Mouse (Mus musculus) left cerebral cortex, adult 9 months (tissue): ENCODE measurements around the gene Necab2.

Source experiments
- DNase-seq, 2 experiments: peaks; one replicate each; pipeline ENCODE4 v3.0.0; 2022; ENCODE audit warnings: low spot score in 2 of 2

Gene Necab2

DNA sequence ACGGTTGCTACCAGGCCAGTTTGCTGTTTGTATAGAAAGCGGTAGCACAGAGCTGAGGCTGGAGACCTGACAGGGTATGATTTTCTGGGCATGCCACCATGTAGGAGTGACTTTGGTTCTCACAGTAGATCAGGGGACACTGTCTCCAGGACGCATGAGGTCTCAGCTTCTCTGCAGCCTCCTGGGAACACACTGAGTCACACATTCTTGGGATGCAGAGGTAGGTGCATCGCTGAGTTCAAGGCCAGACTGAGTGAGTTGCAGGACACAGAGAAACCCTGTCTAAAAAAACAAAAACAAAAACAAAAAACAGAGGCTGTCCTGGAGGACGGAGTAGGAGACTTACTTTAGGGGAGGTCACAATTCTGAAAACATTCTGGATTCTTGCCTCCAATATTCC is 6.4 kb downstream of the Necab2 start:
- DNase-seq = no peak

DNA sequence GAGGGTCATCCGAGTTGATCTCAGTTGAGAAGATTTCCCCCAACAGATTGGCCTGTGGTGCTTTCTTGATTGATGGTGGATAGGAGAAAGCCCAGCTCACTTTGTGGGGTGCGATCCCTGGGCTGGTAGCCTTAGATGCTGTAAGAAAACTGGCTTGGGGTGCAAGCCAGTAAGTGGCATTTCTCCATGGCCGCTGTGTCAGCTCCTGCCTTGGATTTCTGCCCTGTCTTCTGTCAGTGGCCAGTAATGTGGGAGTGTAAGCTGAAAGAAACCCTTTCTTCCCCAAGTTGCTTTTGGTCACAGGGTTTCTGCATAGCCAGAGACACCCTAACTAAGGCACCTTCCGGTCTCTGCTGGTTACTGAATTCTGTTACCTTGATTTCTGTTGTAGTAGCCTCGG is 9.5 kb downstream of the Necab2 start:
- no peak for DNase-seq

DNA sequence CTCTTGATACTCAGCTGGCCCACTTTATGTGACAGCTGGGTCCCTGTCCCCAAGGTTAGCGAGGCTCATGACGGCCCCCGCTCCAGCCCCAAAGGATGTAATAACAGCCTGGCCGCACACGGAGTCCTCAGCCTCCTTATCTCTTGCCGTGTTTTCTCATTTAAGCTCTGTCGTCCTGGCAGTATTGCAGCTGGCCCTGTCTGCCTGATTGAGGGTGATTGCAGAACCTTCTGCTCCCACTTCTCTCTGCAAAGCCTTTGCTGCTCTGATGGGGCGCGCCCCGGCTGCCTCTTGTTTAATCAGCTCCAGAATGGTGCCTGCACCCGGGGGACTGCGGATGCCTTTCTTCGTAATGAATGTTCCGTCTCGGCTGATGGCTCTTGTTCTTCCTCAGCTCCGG is 13.2 kb downstream of the Necab2 start:
- DNase-seq = no peak

DNA sequence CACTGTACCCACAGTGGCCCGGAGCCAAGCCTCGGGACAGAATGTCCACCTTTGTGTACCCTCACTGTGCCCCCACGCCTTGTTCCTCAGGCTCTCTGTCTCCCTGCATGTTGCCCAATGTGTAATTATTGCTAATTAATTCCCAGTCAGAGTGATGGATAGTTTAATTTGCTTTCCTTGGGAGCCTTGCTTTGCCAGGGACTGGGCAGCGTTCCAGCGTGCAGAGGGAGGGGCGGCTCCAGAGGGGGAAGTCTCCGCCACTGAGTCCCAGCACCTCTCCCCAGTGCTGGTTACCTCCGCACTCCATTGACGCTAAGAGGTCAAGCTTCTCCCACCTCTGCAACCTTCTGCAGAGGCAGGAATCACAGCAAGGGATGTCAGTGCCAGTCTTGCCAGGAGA is 14.8 kb downstream of the Necab2 start:
- no peak for DNase-seq

DNA sequence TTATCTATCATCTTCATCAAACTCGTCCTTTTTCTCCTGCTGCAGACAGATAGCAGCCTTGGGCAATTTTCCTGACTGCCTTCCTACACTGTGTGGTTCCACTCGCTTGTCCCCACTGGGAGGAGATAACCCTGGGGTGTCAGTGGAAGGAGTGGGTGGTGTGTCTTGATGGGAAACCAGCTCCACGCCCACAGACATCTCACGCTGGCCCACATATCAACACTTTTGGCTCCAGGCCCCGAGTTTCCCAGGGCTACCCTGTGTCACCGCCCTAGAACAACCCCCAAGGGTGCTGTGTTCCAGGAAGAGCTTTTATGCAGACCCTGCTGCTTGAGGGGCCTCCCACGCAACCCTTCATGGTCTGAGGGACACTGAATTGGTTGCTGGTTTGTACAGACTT is 17.2 kb downstream of the Necab2 start:
- DNase-seq = no peak

DNA sequence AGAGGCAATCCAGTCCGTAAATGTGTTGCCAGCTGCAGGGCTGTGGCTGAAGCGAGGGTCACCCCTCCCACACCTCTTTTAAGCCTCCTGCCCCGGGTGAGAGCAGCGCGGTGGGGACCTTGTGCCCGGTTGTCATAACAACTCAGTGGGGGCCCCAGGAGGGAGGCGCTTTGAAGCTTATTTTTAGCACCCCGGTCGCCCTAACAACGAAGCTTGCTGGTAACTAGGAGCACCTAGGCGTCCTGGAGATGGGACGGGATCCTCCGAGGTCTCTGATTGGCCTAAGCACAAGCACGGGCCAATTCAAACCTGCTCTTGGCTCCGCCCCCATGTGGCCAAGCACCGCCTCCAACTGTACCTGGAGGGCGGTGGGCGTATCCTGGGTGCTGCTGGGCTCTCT is 19.6 kb downstream of the Necab2 start:
- DNase-seq = peak; percentile 64 to 65

DNA sequence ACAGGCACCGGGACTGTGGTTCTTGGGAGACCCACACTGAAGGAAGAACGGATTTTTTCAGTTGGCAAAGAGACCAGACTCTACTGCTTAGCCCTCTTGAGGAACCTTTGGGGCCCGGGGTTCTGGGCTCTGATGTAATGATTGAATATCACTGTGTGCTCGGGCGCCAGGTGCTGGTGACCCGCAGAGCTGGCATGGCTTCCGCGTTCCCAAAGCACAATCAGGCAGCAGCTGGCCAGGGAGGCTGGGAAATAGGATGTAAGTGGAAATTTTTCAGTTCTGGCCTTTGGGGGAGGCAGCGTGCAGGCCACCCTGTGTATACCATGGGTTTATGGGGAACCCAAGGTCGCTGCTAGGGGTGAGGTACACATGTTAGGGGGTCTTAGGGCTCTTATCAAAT is 20.3 kb downstream of the Necab2 start:
- DNase-seq = no peak

DNA sequence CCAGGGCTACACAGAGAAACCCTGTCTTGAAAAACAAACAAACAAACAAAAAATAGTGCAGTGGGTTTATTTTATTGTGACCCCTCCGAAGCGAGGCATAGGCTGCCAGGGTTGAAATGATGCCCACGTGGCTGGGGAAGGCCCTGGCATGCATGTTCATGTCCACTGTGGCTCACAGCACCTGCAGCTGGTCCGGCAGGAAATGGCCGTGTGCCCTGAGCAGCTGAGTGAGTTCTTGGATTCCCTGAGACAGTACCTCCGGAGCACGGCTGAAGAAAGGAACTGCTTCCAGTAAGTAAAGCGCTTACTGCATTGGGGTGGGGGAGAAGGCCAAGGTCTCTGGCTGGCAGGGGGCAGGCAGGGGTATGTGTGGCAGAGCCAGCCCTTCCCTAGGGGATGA is 21.6 kb downstream of the Necab2 start:
- DNase-seq = no peak

DNA sequence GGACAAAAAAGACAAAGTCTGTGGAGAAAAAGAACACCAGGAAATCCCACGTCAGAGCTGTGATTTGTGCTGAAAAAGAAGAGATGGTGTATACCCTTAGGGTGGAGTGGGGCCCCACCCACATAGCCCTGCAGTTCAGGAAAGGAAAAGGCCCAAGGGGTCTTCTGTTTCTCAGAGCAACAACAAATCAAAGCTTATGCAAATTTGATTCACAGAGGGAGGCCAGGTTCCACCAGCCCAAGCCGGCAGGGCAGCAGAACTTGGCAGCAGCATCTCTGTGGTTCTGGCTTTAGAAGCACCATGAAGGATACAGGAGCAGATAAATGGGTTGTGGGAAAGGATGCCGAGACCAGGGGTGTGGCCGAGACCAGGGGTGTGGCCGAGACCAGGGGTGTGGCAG is 32.2 kb downstream of the Necab2 start:
- DNase-seq = no peak

DNA sequence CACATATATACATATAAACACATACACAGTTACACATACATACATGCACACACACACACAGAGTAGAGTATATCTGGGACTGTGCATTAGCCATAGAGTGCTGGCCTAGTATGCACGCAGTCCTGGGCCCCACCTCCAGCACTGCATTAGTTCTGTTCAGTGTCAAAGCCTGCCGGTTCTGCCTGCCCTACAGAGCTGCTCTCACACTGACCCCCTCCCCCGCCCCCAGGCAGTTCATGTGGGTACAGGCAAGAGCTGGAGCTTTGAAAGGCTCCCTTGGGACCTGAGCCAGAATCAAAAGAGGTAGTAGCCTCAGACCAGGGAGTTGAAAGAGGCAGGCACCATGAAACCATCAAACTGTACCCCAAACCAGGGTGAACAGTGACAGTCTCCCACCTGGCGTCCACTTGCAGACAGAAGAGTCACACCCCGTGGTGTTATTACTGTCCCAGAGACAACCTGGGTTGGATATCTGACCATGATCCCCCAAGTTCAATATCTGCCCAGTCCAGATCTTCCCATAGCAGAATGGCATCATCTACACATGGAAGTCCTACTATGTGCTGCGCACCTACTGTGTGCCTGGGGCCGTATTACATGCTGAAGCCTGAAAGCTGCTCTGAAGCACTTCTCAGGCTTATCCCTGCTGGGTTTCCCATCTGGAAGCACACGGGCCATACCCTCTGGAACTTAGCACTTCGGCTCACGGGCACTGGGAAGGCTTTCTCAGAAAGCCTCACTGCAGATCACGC is 37.8 kb downstream of the Necab2 start:
- DNase-seq = no peak

DNA sequence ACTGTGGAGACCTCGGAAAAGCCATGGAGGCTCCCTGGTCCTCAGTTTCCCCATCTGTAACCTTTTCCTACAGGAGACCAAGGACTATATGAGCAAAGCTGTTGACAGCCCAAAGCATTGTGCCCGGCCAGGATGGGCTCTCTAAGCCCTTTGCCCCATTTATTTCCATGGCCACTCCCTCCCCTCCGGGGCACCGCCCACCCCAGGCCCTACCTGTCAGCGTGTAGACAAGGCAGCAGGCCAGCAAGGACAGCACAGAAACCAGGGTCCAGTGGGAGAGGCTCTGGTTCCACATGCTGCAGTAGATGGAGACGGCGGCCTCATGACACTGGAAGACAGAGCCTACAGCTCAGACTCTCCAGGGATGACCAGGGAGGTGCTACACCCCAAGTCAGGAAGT is 40.6 kb downstream of the Necab2 start:
- DNase-seq = no peak

DNA sequence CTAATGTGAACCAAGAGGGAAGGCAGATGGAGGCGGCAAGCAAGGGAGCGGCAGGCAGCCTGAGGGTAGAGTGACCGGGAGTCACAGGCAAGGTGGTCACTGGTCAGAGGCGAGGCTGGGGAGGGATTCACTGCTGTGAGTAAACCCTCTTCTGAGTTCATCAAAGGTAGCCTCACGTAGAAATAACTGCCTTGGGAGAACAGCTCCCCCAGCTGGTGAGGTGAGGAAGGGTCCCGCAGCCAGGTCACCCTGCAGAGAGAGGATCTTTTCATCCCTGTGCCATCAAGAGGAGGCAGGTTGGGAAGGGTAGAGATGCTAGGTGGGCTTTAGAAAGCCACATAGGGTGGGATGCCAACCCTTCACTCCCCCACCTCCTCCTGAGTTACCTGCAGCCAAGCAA is 50.3 kb downstream of the Necab2 start:
- peak in 1 of 2 experiments; percentile 45 for DNase-seq

DNA sequence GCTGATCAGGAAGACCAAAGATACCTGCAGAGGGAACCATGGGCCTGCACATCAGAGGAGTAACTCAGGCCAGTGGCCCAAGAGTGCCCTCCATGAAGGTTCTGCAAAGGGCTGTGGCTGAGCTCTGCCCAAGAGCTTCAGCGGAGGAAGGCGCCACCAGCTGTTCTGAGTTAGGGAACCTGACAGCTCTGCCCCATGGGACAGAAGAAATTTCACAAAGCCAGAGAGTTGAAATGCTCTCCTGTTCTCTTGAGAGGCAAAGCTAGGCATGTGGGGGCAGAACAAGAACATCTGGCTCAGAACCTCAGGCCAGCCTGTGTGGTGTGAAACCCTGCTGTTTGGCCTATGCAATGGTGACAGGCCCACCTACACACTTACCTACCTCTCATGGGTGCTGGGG is 53.3 kb downstream of the Necab2 start:
- no peak for DNase-seq

DNA sequence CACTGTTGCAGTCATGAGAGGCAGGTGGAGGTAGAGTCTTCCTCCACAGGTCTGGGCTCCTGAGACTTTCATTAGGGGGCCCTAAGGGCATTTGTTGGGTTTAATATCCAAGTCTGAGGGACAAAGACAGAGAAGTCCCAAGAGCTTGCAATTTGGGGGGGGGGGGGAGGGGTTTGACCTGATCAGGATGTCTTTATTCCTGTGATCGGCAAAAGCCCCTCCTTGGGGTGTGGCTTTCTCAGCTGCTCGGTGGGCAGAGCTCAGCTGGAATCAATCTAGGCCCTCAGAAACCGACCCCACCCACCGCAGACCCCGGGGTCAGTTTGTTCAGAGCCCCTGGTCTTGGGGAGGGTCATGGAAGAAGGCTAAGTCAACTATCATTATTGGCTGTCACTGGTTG is 55.1 kb downstream of the Necab2 start, which contains the start of gene Slc38a8:
Gene Slc38a8, minus strand, starts transcription at position 101 of the 400 bp plus-strand sequence.
- no peak for DNase-seq

DNA sequence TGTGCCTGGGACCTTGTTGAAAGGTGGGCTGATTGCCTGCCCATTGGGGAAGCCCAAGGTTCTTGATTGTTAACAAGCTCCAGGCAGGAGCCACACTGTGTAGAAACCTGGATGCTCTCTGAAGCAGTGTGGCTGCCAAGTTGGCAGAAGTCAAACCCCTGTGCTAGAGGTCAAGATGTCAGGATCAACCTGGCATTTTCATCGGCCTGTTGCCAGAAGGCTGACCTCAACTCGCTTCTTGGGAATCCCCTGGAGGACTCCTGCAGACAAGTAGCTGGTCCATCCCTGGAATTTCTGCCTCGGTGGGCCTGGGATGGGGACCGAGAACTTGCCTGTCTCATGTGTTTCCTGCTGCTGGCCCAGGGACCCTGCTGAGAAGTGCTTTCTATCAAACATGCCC is 55.6 kb downstream of the Necab2 start:
- DNase-seq = no peak

DNA sequence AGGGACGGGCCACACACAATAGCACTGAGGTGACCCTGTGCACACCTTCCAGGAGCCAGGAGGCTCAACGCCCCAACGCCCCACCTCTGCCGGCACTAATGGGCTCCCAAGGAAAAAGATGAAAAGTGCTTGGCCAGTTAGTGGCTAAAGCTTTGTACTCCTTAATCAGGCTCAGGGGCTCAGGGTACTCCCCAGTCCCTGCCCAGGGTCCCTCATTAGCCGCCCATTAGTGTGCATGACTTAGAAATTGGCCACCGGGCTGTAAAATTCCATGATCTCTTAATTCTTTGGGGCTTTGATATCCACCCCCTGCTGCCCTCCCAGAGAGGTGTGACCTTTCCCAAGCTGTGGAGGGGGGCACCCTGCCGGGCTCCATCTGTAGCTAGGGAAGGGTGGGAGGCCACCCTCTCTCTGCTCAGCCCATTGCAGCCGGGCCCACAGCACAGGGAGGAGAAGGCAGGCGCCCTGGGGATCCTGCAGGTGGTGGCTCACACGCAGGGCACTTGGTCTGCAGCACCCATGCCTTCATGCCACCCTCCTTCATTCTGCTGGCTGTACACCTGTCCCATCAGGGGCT is 56.8 kb downstream of the Necab2 start:
- no peak for DNase-seq

DNA sequence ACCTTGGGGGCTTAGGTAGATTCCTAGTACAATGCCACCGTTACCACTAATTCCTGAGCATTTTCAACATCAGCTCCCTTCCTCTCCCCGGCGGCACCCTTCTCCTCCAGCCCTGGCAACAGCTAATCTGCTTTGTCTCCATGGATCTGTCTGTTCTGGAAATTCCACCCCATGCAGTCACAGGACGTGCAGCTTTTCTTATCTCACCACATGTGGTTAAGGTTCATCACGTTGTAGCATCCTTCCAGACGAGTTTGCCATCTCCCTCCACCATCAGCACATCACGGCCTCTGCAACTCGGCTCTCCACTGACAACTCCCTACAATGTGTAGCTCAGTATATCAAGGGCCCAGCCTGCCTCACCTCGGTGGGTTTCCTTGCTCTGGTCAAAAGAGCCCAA is 59.0 kb downstream of the Necab2 start:
- DNase-seq = no peak

DNA sequence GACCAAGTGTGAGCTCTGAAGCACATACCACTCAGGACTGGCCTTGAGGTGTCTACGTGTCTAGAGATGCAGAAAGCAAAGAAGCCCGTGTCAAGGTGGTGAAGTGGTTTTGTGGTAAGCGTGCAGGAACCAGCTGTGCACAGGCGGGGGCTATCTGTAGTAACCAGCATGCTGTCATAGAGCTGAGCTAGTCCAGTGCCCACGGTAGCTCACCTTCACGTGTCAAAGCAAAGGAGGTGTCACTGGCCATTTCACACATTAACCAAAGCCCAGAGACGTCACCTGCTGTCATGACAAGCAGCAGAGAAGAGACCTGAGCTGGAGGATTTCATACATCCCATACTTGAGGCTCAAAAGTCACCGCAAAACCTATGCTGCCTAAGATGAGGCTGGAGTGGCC is 59.6 kb downstream of the Necab2 start:
- no peak for DNase-seq

DNA sequence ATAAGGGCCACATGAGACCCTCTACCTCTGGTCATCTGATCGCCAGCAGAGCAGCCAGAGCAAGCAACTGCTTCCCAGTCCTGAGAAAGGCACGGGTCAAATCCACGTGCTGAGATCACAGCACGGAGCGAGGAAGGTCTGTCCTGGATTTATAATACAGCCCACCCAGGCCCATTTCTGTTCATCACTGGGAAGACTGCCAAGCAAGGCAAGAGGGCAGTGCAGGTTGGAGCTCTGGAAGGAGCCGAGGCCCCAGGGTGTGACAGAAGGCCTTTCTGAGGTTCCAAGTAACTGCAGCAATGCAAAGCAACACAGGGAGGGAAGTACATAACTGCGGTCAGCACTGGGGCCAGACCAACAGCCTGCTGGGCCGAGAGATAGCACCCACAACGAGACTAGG is 64.0 kb downstream of the Necab2 start:
- DNase-seq = no peak

DNA sequence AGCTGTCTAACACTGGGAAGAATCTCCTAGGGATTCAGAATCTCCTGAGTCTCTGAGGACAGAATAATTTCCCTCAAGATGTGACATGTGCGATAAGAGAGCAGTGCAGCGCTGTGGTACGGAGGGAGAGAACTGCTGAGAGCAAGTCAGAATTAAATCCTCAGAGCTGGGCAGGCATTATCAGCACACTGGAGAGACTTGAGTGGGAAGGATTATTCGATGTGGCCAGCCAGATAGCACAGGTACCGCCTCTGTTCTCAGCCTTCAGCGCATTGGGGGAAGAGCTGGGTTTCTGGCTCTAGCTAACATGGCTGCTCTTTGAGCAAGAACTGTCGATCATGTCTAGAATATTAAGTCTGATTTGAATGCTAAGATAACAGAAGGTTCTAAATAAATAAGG is 65.2 kb downstream of the Necab2 start:
- DNase-seq = no peak

DNA sequence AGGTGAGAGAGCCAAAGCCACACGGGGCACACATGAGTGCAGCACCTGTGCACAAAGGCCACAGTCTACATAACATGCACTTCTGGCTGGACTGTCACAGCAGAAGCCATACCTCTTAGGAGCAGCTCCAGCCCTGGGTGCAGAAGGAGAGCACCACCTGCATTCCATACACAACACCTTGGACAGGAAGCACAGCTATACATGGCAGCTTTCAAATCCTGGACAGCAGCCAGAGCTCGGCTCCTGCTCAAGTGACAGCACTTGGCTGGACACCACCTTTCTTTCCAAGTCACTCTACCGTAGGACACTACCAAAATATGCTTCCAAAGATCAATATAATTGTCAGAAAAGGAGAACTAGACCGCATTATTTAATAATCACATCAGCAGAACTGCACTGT is 66.9 kb downstream of the Necab2 start:
- no peak for DNase-seq

DNA sequence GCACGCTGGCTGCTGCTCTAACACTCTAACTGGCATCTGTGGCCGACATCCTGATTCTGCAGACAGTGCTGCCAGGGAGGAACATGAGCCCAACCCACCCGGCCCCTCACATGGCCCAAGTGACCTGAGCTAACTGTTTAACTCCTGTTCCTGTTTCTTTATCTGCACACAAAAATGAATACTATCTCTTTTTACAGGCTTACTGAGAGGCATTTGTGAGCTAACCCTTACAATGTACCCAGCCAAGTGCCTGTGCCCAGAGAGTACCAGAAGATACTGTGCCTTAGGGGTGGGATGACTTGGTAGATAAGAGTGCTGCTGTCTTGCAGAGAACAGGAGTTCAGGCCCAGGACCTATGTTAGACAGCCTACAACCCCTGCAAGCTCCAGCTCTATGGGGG is 68.4 kb downstream of the Necab2 start:
- no peak for DNase-seq

DNA sequence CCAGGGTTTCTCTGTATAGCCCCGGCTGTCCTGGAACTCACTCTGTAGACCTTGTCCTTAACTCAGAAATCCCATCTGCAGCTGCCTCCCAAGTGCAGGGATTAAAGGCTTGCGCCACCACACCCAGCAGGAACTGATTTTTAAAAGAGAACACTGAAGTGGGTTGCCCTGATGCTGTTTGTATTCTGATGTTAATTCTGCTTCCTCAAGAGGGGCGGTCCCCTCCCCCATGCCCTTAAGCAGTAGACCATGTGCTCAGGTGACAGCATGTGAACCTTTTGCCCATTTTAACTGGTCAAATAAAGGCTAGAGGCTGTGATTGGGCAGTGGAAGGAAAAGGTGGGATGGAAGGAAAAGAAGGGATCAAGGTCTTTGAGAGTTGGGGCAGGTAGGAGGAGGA is 69.2 kb downstream of the Necab2 start:
- DNase-seq = no peak

DNA sequence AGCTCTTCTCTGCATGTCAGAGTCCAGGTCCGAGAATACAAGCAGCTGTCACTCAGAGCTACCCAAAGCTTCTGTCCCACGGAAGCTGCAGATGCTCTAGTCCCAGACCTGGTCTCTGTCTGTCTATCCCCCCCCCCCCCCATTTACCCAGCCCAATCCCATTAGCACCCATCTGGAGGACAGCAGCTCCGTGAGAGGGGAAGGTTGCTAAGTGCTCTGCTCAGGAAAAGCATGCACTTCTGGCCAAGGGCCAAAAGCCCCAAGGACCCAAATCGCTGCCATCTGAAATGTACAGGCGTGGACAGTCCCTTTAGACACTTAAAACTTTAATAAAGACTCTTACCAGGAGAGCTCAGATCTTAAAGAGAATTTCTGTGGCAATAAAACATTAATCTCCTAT is 70.2 kb downstream of the Necab2 start:
- no peak for DNase-seq
